Mouse (Mus musculus) limb, embryonic 15.5 days (tissue): ENCODE results near the gene Btbd1. TPM values are rescaled to one million over a fixed set of nuclear protein-coding genes. Genes with fewer than 3 reads are reported as not detected.

ENCODE experiments used
- ATAC-seq: fragments of 200-750 bp; cut with Nextera tagmentation; 2 replicates; pipeline ENCODE4 v1.8.0; 2017; ENCODE audit warnings: low read depth, moderate TSS enrichment; ENCODE audit not compliant: insufficient number of reproducible peaks, low FRiP score, low TSS enrichment
- H3K27ac ChIP-seq: fragments of 300-500 bp; sonication (generic); 2 replicates; pipeline ENCODE4 v1.5.1; 2015; ENCODE audit warnings: moderate library complexity, mild to moderate bottlenecking, inconsistent platforms
- H3K27me3 ChIP-seq: fragments of 300-500 bp; sonication (generic); 2 replicates; pipeline ENCODE4 v1.6.1; 2015; ENCODE audit warnings: inconsistent platforms
- H3K36me3 ChIP-seq: fragments of 300-500 bp; sonication (generic); 2 replicates; pipeline ENCODE4 v1.6.1; 2015; ENCODE audit warnings: inconsistent platforms
- H3K4me1 ChIP-seq: fragments of 300-500 bp; sonication (generic); 2 replicates; pipeline ENCODE4 v1.6.1; 2015; ENCODE audit warnings: inconsistent platforms
- H3K4me2 ChIP-seq: fragments of 300-500 bp; sonication (generic); 2 replicates; pipeline ENCODE4 v1.6.1; 2015; ENCODE audit warnings: mild to moderate bottlenecking, inconsistent platforms
- H3K4me3 ChIP-seq: fragments of 300-500 bp; sonication (generic); 2 replicates; pipeline ENCODE4 v1.5.1; 2015; ENCODE audit warnings: mild to moderate bottlenecking, inconsistent platforms
- H3K9ac ChIP-seq: fragments of 300-500 bp; sonication (generic); 2 replicates; pipeline ENCODE4 v1.6.1; 2015; ENCODE audit warnings: inconsistent platforms
- H3K9me3 ChIP-seq: fragments of 300-500 bp; sonication (generic); 2 replicates; pipeline ENCODE4 v1.6.1; 2016; ENCODE audit warnings: inconsistent platforms
- WGBS: fragments of 180-500 bp; shearing (Covaris S2); methylation state at CpG from one replicate; pipeline ENCODE4 v1.1.7; 2015; 5-methylcytosine and 5-hydroxymethylcytosine counted together
- polyA plus RNA-seq: library from polyadenylated mRNA; unstranded; fragments of >200 nt; fragmentation: Nextera tagmentation; extraction: Ambion mirVana; gene quantifications from 2 replicates; pipeline ENCODE4 v1.2.1, GENCODE M21; 2015

Gene Btbd1
- polyA plus RNA-seq, 1 experiment from 2014 or later: 61.9 TPM

DNA sequence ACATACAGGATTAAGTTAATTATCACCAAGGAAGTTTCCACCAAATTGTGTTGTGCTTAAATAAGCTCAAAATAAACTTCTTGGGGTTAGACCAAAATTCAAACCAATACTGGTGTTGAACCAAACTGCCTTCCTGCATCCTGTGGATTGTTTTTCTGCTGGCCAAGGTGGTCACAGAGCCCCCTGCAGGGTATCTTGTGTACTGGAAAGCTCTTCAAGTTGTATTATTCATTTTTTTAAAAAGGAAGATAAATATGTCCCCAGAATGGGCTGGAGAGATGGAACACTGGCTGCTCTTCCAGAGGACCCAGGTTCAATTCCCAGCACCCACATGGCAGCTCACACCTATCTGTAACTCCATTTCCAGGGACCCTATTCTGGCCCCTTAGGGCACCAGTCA is 5.6 kb upstream of the Btbd1 start:
- Histone ChIP-seq H3K9me3 (no peaks in the 10 kb centered on the region), H3K4me3 (no peak overlapping the region), H3K9ac (no peak overlapping the region), H3K4me2 (no peak overlapping the region), H3K36me3 (no peaks in the 10 kb centered on the region), H3K27me3 (no peaks in the 10 kb centered on the region), H3K27ac (no peak overlapping the region), H3K4me1 (0 out of 2 replicates have a peak, but pooled peaks cover under 1% of the 10 kb centered on the region)
- no peak for ATAC-seq

GRCm38 (mm10) chr7:81828681-81829378 is 401 bp downstream of the Btbd1 start:
- H3K9me3 ChIP-seq: no peaks in the 10 kb centered on the region
- WGBS: under 1% methylated on average over 65 of the region's 91 CpGs

GRCm38 (mm10) chr7:81827806-81828667 is 1.2 kb downstream of the Btbd1 start:
- Histone ChIP-seq H3K27ac (peak overlapping the region; percentile 96), H3K9me3 (no peaks in the 10 kb centered on the region), H3K27me3 (no peaks in the 10 kb centered on the region), H3K4me3 (peak overlapping the region; percentile 85), H3K4me1 (peaks cover 37% of the 10 kb centered on the region), H3K9ac (peak overlapping the region; percentile 70), H3K36me3 (no peaks in the 10 kb centered on the region), H3K4me2 (peak overlapping the region; percentile 53)
- ATAC-seq: no peak
- WGBS: 20% methylated on average over 17 of the region's 17 CpGs

More at GRCm38 (mm10) chr7:81828681-81829378, 401 bp downstream of the Btbd1 start:
- Histone ChIP-seq H3K27ac (peak overlapping the region; percentile 96), H3K4me1 (peaks cover 37% of the 10 kb centered on the region), H3K4me3 (peak overlapping the region; percentile 85), H3K36me3 (no peaks in the 10 kb centered on the region), H3K4me2 (peak overlapping the region; percentile 53), H3K9ac (peak overlapping the region; percentile 70), H3K27me3 (no peaks in the 10 kb centered on the region)
- ATAC-seq: peak; percentile 59; the same call in 1 of the 2 replicates

- no peak for ATAC-seq
- WGBS: 23% methylated on average over 3 of the region's 3 CpGs
- H3K4me3 ChIP-seq: no peak overlapping the region; the same call in 1 of the 2 replicates
- no peaks in the 10 kb centered on the region for H3K9me3 ChIP-seq
- H3K27me3 ChIP-seq: no peaks in the 10 kb centered on the region
- no peak overlapping the region for H3K4me2 ChIP-seq
- H3K27ac ChIP-seq: no peak overlapping the region
- no peak overlapping the region for H3K9ac ChIP-seq
- H3K4me1 ChIP-seq: peaks cover 37% of the 10 kb centered on the region
- no peaks in the 10 kb centered on the region for H3K36me3 ChIP-seq
Observed at GRCm38 (mm10) chr7:81825381-81825780, 3.9 kb downstream of the Btbd1 start.

- H3K9me3 ChIP-seq: no peaks in the 10 kb centered on the region
Observed at GRCm38 (mm10) chr7:81824906-81825305, 4.3 kb downstream of the Btbd1 start.

GRCm38 (mm10) chr7:81806067-81806466 is 23.2 kb downstream of the Btbd1 start:
- no peaks in the 10 kb centered on the region for H3K9me3 ChIP-seq
- no peak overlapping the region for H3K9ac ChIP-seq
- H3K4me3 ChIP-seq: no peak overlapping the region
- H3K4me1 ChIP-seq: no peaks in the 10 kb centered on the region
- ATAC-seq: no peak
- no peaks in the 10 kb centered on the region for H3K27me3 ChIP-seq
- no peak overlapping the region for H3K4me2 ChIP-seq
- H3K27ac ChIP-seq: no peak overlapping the region
- WGBS: 92% methylated on average over 5 of the region's 5 CpGs
- H3K36me3 ChIP-seq: peaks cover 9% of the 10 kb centered on the region; the same call in 1 of the 2 replicates

More at GRCm38 (mm10) chr7:81824906-81825305, 4.3 kb downstream of the Btbd1 start:
- H3K27me3 ChIP-seq: no peaks in the 10 kb centered on the region
- no peak overlapping the region for H3K4me2 ChIP-seq
- H3K9ac ChIP-seq: no peak overlapping the region
- 43% methylated on average over 3 of the region's 3 CpGs for WGBS
- peaks cover 37% of the 10 kb centered on the region for H3K4me1 ChIP-seq
- no peak overlapping the region for H3K4me3 ChIP-seq
- ATAC-seq: no peak
- H3K27ac ChIP-seq: no peak overlapping the region
- no peaks in the 10 kb centered on the region for H3K36me3 ChIP-seq

DNA sequence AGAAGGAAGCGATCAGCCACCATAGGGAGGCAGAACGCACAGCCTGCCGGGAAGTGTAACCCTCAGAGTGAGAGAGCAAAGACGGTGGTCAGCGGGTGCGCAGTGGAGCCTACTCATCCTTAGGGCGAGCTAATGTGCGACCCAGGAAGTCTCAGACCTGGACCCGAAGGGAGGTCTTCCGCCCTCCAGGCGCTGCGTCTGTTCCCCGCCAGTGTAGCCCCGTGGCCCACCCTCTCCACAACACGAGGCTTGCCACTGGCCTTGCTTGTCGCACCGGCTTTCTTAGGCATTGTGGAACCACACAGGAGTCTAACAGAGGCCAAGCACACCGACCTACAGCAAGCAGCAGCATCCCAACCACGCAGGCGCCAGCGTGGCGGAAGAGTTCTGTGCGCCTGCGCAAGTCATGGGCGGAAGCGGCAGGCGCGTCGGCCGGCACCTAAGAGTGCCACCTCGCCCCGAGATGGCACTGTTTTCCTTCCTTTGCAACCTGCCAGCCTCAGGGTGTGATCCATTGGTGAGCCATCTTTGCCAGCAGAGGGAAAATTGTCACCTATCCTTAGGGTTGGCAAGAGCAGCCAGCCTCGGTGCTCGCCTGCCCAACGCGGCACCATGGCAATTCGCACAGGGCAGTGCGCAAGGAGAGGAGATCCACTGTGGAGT is 40.0 kb downstream of the Btbd1 start, which contains the start of gene 3110040N11Rik:
Gene 3110040N11Rik (minus strand): TSS at position 384 of the 663 bp plus-strand sequence.
- WGBS: 0% methylated on average over 38 of the region's 38 CpGs
- no peaks in the 10 kb centered on the region for H3K9me3 ChIP-seq
- H3K27me3 ChIP-seq: no peaks in the 10 kb centered on the region
- peaks cover 20% of the 10 kb centered on the region for H3K36me3 ChIP-seq
- ATAC-seq: peak; percentile 88
- H3K27ac ChIP-seq: peak within 1 kb of the TSS; percentile 98
- peak within 1 kb of the TSS; percentile 69 for H3K4me2 ChIP-seq
- peaks cover 11% of the 10 kb centered on the region; the same call in 1 of the 2 replicates for H3K4me1 ChIP-seq
- peak within 1 kb of the TSS; percentile 76 for H3K9ac ChIP-seq
- peak within 1 kb of the TSS; percentile 64 for H3K4me3 ChIP-seq

- H3K4me2 ChIP-seq: peak overlapping the region; percentile 69
- peak overlapping the region; percentile 98 for H3K27ac ChIP-seq
Observed at GRCm38 (mm10) chr7:81788536-81788935, 40.7 kb downstream of the Btbd1 start.

DNA sequence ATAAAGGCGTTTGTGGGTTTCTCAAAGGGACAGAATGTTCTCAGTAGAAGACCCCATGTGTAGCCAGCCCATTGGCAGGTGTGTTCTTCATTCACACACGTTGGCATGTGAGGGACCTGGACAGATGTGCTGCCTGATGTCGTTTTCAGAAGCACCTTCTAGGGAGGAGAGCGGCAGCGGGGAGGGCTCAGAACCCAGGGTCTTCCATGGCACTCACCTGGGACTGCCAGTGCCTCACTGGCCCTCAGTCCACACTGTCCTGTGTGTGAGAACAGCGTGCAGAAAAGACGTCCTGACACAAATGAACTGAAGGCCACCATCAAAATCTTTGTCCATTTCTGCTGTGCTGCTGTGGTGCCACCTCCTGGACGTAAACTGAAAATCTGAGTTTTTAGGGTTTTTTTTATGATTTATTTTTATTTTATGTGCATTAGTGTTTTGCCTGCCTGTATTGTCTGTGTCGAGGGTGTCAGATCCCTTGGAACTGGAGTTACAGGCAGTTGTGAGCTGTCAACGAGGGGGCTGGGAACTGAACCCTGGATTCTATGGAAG is 51.5 kb downstream of the Btbd1 start:
- H3K27ac ChIP-seq: no peak overlapping the region
- H3K36me3 ChIP-seq: peaks cover 28% of the 10 kb centered on the region
- WGBS: 64% methylated on average over 10 of the region's 10 CpGs
- H3K4me2 ChIP-seq: no peak overlapping the region
- no peak for ATAC-seq
- no peaks in the 10 kb centered on the region for H3K4me1 ChIP-seq
- no peaks in the 10 kb centered on the region for H3K27me3 ChIP-seq
- H3K9me3 ChIP-seq: peaks cover 10% of the 10 kb centered on the region
- H3K4me3 ChIP-seq: no peak overlapping the region
- H3K9ac ChIP-seq: no peak overlapping the region

More at GRCm38 (mm10) chr7:81788536-81788935, 40.7 kb downstream of the Btbd1 start:
- ATAC-seq: no peak
- WGBS: 1% methylated on average over 5 of the region's 5 CpGs
- Histone ChIP-seq H3K9me3 (no peaks in the 10 kb centered on the region), H3K4me3 (peak overlapping the region; percentile 64), H3K9ac (peak overlapping the region; percentile 76; the same call in 1 of the 2 replicates), H3K4me1 (peaks cover 11% of the 10 kb centered on the region; the same call in 1 of the 2 replicates), H3K36me3 (peaks cover 15% of the 10 kb centered on the region), H3K27me3 (no peaks in the 10 kb centered on the region)

- 74% methylated on average over 5 of the region's 5 CpGs for WGBS
- no peak overlapping the region for H3K4me2 ChIP-seq
- no peak overlapping the region for H3K4me3 ChIP-seq
- no peaks in the 10 kb centered on the region for H3K27me3 ChIP-seq
- H3K9me3 ChIP-seq: peaks cover 3% of the 10 kb centered on the region; the same call in 1 of the 2 replicates
- no peak overlapping the region for H3K27ac ChIP-seq
- H3K36me3 ChIP-seq: peaks cover 8% of the 10 kb centered on the region
- H3K9ac ChIP-seq: no peak overlapping the region
- no peaks in the 10 kb centered on the region for H3K4me1 ChIP-seq
- no peak for ATAC-seq
Observed at GRCm38 (mm10) chr7:81775325-81775724, 53.9 kb downstream of the Btbd1 start.

GRCm38 (mm10) chr7:81772786-81773539 is 56.3 kb downstream of the Btbd1 start:
- Histone ChIP-seq H3K4me1 (no peaks in the 10 kb centered on the region), H3K27ac (no peak overlapping the region), H3K9ac (no peak overlapping the region), H3K4me3 (no peak overlapping the region), H3K9me3 (no peaks in the 10 kb centered on the region), H3K4me2 (no peak overlapping the region), H3K27me3 (no peaks in the 10 kb centered on the region), H3K36me3 (no peaks in the 10 kb centered on the region)
- no peak for ATAC-seq
- WGBS: 64% methylated on average over 10 of the region's 10 CpGs
